Mouse (Mus musculus): ENCODE results near the gene Muc2. TPM values are rescaled to one million over a fixed set of nuclear protein-coding genes. Genes with fewer than 3 reads are reported as not detected.

Gene Muc2
- polyA plus RNA-seq, 1 experiment from 2014 or later = 0.13 TPM

DNA sequence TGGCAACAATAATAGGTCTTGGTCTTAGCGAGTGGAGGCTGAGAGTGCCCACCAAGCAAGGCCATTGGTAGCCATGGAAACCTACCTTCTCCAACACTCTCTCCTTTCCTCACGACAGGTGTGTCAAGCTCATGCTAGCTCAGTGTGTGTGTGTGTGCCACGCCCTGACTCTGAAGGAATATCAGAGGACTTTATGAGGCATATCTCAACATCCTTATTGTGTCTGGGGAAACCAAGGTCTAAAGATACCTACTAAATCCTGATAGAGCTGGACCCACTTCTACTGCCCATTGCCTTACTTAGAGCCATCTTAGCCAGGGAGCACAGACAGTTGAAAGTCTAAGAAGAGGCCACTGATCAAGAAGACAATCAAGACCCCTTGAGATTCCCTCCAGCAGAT, 80.4 kb downstream of the Muc2 start:
- H3K4me3 ChIP-seq = no peak overlapping the region
- no peak overlapping the region for H3K4me2 ChIP-seq (replicated peaks)
- ATAC-seq (ENCODE audit: insufficient number of reproducible peaks, insufficient read depth, low FRiP score, low TSS enrichment) = no peak
- H3K27me3 ChIP-seq = no peaks in the 10 kb centered on the region
- no peak overlapping the region for H3K9ac ChIP-seq
- no peaks in the 10 kb centered on the region for H3K36me3 ChIP-seq
- H3K27ac ChIP-seq = no peak overlapping the region
- H3K4me1 ChIP-seq = peaks cover 5% of the 10 kb centered on the region; the same call in 1 of the 2 replicates
- H3K9me3 ChIP-seq = no peaks in the 10 kb centered on the region
- WGBS = 91% methylated on average over 3 of the region's 3 CpGs

DNA sequence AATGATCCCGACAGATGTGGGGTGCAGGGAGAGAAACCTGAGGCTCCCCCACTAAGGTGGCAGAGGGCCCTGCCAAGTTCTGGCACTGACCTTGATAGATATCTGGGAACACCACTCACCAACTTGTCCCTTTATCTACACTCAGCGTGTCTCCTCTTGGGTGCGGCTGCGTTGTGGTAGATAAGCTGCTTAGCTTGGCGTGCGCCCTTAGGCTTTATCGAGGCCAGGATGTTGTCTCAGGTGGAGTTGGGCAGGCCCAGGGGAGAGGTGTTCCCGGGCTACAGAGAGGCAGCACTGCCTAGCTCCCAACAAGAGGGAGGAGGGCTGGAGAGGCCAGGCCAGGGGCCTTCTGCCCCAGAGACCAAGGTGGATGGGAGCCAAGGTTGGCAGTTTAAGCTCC, 80.8 kb downstream of the Muc2 start:
- Histone ChIP-seq H3K36me3 (no peaks in the 10 kb centered on the region), H3K9me3 (no peaks in the 10 kb centered on the region), H3K27ac (no peak overlapping the region), H3K4me2 (replicated peaks) (no peak overlapping the region), H3K9ac (no peak overlapping the region), H3K4me3 (no peak overlapping the region), H3K27me3 (no peaks in the 10 kb centered on the region), H3K4me1 (peaks cover 5% of the 10 kb centered on the region; the same call in 1 of the 2 replicates)
- no peak for ATAC-seq (ENCODE audit: insufficient number of reproducible peaks, insufficient read depth, low FRiP score, low TSS enrichment)
- WGBS = 86% methylated on average over 8 of the region's 8 CpGs

DNA sequence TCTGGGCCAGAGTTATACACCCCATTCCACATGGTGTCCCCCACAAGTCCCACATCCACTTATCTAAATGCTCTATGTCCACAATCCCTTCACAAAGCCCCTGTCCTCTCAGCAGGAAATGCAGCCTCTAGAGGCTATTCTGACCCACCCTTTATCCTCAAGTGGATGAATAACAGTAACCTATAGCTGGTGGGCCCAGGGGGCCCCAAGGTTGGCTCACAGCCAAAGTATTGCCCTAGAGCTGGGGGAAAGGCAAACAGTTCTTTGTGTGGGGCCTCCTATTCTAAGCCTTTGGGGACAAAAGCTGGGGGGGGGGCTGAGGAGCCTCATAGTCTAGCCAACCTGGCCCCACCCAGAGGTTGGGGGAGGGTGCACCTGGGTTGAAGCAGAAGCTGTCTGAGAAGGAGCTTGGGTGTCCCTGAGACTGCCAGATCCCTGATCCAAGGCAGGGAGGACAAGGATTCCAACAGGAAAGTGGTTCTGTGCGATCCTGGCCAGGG, 82.0 kb downstream of the Muc2 start:
- H3K27me3 ChIP-seq = no peaks in the 10 kb centered on the region
- no peak overlapping the region for H3K4me3 ChIP-seq
- H3K36me3 ChIP-seq = no peaks in the 10 kb centered on the region
- no peak overlapping the region for H3K27ac ChIP-seq
- H3K9ac ChIP-seq = no peak overlapping the region
- H3K4me1 ChIP-seq = peaks cover 5% of the 10 kb centered on the region; the same call in 1 of the 2 replicates
- H3K4me2 ChIP-seq (replicated peaks) = no peak overlapping the region
- 58% methylated on average over 1 of the region's 1 CpGs for WGBS
- no peaks in the 10 kb centered on the region for H3K9me3 ChIP-seq
- ATAC-seq (ENCODE audit: insufficient number of reproducible peaks, insufficient read depth, low FRiP score, low TSS enrichment) = no peak; the same call in 1 of the 2 replicates

DNA sequence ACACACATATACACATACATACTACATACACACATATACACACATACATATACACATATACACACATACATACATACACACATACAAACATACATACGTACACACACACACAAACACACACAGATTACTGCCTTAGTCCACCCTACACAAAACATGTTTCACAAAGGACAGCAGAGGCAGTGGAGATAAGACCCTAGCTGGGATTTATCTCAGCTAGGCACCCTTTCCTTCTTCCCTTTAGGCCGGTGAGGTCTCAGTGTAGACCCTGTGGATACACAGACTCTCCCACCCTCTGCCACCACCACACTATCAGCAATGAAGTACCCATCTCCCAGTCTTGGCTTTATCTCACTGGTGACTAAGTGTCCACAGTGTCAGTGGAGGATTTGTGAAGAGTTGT, 84.7 kb downstream of the Muc2 start:
- H3K4me2 ChIP-seq (replicated peaks) = no peak overlapping the region
- ATAC-seq (ENCODE audit: insufficient number of reproducible peaks, insufficient read depth, low FRiP score, low TSS enrichment) = no peak
- no peak overlapping the region for H3K27ac ChIP-seq
- H3K27me3 ChIP-seq = no peaks in the 10 kb centered on the region
- no peak overlapping the region for H3K4me3 ChIP-seq
- no peaks in the 10 kb centered on the region for H3K9me3 ChIP-seq
- 91% methylated on average over 2 of the region's 2 CpGs for WGBS
- H3K9ac ChIP-seq = no peak overlapping the region
- H3K4me1 ChIP-seq = peaks cover 5% of the 10 kb centered on the region; the same call in 1 of the 2 replicates
- H3K36me3 ChIP-seq = no peaks in the 10 kb centered on the region

DNA sequence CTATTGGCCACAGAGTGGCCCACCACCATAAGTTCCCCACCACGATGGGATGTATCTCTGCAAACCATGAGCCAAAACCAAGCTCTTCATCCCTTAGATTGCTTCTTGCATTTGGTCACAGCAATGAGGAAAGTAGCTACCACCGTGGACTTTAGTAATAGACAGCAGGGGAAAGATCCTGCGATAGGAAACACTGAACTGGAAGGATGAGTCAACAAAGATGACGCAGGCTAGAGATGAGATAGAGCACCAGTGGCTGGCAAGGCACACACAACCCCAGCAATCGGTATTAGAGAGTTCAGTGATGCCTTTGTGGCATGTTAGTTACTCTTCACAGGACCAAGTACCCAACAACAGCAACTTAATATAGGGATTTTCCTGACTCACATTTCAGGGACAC, 86.1 kb downstream of the Muc2 start:
- no peak overlapping the region for H3K27ac ChIP-seq
- no peak overlapping the region for H3K4me3 ChIP-seq
- H3K4me2 ChIP-seq (replicated peaks) = no peak overlapping the region
- H3K36me3 ChIP-seq = no peaks in the 10 kb centered on the region
- peaks cover 5% of the 10 kb centered on the region; the same call in 1 of the 2 replicates for H3K4me1 ChIP-seq
- H3K27me3 ChIP-seq = no peaks in the 10 kb centered on the region
- no peak overlapping the region for H3K9ac ChIP-seq
- ATAC-seq (ENCODE audit: insufficient number of reproducible peaks, insufficient read depth, low FRiP score, low TSS enrichment) = no peak
- H3K9me3 ChIP-seq = no peaks in the 10 kb centered on the region
- WGBS = 83% methylated on average over 5 of the region's 5 CpGs

DNA sequence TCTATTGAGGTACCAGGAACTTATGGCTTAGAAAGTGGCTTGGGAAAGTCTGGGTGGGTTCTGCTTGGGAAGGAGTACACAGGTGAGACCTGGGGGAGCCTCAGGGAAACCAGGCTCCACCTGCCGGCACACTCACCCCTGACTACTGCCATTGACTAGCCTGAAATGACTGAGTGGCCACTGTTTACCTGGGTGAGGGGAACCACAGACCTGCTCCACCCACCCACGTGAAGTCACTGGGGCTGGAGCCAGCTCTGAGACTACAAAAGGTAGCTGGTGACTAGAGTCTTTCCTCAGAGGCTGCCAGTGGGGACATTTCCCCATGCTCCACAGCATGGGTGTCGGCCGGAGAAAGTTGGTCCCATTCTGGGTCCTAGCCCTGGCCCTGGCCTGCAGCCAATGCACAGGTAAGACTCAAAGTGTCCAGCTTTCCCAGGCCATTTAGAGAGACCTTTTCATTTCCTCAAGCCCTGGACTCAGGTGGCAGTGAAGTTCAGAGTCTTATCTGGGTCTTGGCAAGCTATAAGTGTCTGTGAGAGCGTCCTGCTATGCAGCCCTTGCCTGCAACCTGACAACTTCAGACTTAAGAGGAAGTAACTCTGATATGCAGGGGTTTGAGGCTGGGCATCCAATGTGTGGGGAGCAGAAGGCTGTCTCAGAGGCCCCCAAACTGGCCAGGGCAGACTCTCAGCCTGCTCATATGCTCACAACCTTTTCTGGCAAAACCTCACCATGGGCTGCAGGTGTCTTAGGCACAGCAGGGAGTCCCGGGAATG, 98.7 kb downstream of the Muc2 start, which contains the start of gene Muc5ac:
TSS of gene Muc5ac (plus strand) at position 296 of the 776 bp plus-strand sequence.
- Histone ChIP-seq H3K4me3 (no peak within 1 kb of the TSS), H3K27me3 (no peaks in the 10 kb centered on the region), H3K9ac (no peak within 1 kb of the TSS), H3K27ac (no peak within 1 kb of the TSS), H3K4me2 (replicated peaks) (no peak within 1 kb of the TSS), H3K36me3 (no peaks in the 10 kb centered on the region), H3K4me1 (no peaks in the 10 kb centered on the region), H3K9me3 (no peaks in the 10 kb centered on the region)
- WGBS = 80% methylated on average over 6 of the region's 6 CpGs
- ATAC-seq (ENCODE audit: insufficient number of reproducible peaks, insufficient read depth, low FRiP score, low TSS enrichment) = no peak

DNA sequence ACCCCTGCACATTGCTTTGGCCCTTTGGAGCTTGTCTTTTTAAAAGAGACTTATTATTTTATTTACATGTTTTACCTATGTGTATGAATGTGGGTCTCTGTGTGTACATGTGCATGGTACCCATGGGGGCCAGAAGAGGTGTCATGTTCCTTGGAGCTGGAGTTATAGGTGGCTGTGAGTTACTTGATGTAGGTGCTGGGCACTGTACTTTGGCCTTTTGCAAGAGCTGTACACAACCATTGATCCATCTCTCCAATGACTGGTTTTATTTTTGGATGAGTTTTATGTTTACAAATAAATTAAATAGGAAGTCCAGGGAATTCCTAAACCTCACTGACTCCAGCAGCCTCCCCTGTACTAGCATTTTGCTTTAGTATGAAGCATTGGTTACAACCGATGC, 104.1 kb downstream of the Muc2 start:
- H3K4me1 ChIP-seq = no peaks in the 10 kb centered on the region
- 0 out of 2 replicates have a peak, but pooled peaks cover 11% of the 10 kb centered on the region for H3K9me3 ChIP-seq
- no peak for ATAC-seq (ENCODE audit: insufficient number of reproducible peaks, insufficient read depth, low FRiP score, low TSS enrichment)
- WGBS = 89% methylated on average over 1 of the region's 1 CpGs
- H3K27me3 ChIP-seq = no peaks in the 10 kb centered on the region
- no peak overlapping the region for H3K27ac ChIP-seq
- H3K36me3 ChIP-seq = no peaks in the 10 kb centered on the region
- no peak overlapping the region for H3K9ac ChIP-seq
- H3K4me2 ChIP-seq (replicated peaks) = no peak overlapping the region
- no peak overlapping the region for H3K4me3 ChIP-seq

DNA sequence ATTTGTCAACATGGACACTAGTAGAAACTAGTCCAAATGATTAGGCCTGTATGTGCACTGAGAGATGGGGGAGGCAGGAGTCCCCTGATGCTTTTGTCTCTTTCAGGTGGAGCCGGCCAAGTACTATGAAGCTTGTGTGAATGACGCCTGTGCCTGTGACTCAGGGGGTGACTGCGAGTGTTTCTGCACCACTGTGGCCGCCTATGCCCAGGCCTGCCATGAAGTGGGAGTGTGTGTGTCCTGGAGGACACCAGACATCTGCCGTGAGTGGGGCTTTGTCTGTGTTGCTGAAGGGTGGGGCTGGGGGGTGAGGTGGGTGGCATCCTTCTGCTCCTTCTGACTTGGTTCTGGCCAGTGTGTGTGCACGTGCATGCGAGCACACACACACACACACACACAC, 113.1 kb downstream of the Muc2 start:
- ATAC-seq (ENCODE audit: insufficient number of reproducible peaks, insufficient read depth, low FRiP score, low TSS enrichment) = no peak
- Histone ChIP-seq H3K27me3 (no peaks in the 10 kb centered on the region; the same call in 1 of the 2 replicates), H3K36me3 (no peaks in the 10 kb centered on the region), H3K9ac (no peak overlapping the region), H3K4me1 (no peaks in the 10 kb centered on the region), H3K27ac (no peak overlapping the region), H3K9me3 (0 out of 2 replicates have a peak, but pooled peaks cover 5% of the 10 kb centered on the region), H3K4me3 (no peak overlapping the region), H3K4me2 (replicated peaks) (no peak overlapping the region)
- 85% methylated on average over 7 of the region's 7 CpGs for WGBS

Other genes starting within 250 kb of the Muc2 start
- 14.9 and 15.0 TPM in 2 replicates for gene Pidd1, start 246.3 kb upstream of the Muc2 start, polyA plus RNA-seq (2016; fragmentation: Nextera tagmentation; extraction: Ambion mirVana)
- gene Rplp2, start 243.0 kb upstream of the Muc2 start, polyA plus RNA-seq (2016; fragmentation: Nextera tagmentation; extraction: Ambion mirVana) = 1,180 and 1,203 TPM in 2 replicates
- gene Pnpla2, start 235.1 kb upstream of the Muc2 start, polyA plus RNA-seq (2016; fragmentation: Nextera tagmentation; extraction: Ambion mirVana) = 13.9 and 14.6 TPM in 2 replicates
- 12.8 and 13.3 TPM in 2 replicates for gene Cracr2b, start 229.2 kb upstream of the Muc2 start, polyA plus RNA-seq (2016; fragmentation: Nextera tagmentation; extraction: Ambion mirVana)
- 17.0 and 19.6 TPM in 2 replicates for gene Cd151, start 222.9 kb upstream of the Muc2 start, polyA plus RNA-seq (2016; fragmentation: Nextera tagmentation; extraction: Ambion mirVana)
- gene Polr2l, start 215.2 kb upstream of the Muc2 start, polyA plus RNA-seq (2016; fragmentation: Nextera tagmentation; extraction: Ambion mirVana) = 66.2 and 68.9 TPM in 2 replicates
- 36.8 and 43.3 TPM in 2 replicates for gene Tspan4, start 215.1 kb upstream of the Muc2 start, polyA plus RNA-seq (2016; fragmentation: Nextera tagmentation; extraction: Ambion mirVana)
- gene Chid1, start 150.5 kb upstream of the Muc2 start, polyA plus RNA-seq (2016; fragmentation: Nextera tagmentation; extraction: Ambion mirVana) = 32.5 and 34.7 TPM in 2 replicates
- gene Ap2a2, start 128.2 kb upstream of the Muc2 start, polyA plus RNA-seq (2016; fragmentation: Nextera tagmentation; extraction: Ambion mirVana) = 99.2 and 102 TPM in 2 replicates
- 0.19 and 0.23 TPM in 2 replicates for gene Muc6, start 35.0 kb upstream of the Muc2 start, polyA plus RNA-seq (2016; fragmentation: Nextera tagmentation; extraction: Ambion mirVana)
- gene Muc5ac, start 98.6 kb downstream of the Muc2 start, polyA plus RNA-seq (2016; fragmentation: Nextera tagmentation; extraction: Ambion mirVana) = not detected in 2 replicates
- gene Muc5b, start 148.7 kb downstream of the Muc2 start, polyA plus RNA-seq (2016; fragmentation: Nextera tagmentation; extraction: Ambion mirVana) = 0.01 and 0.03 TPM in 2 replicates
- gene Tollip, start 228.2 kb downstream of the Muc2 start, polyA plus RNA-seq (2016; fragmentation: Nextera tagmentation; extraction: Ambion mirVana) = 45.7 and 46.5 TPM in 2 replicates

Measured in embryonic facial prominence, embryonic 12.5 days (tissue).